Mouse (Mus musculus): ENCODE results near the gene Ccdc102a. TPM values are rescaled to one million over a fixed set of nuclear protein-coding genes. Genes with fewer than 3 reads are reported as not detected.

The Ccdc102a gene
- total and polyA plus RNA-seq, 3 experiments, result 2.5 to 5.8 (median 2.8) TPM

DNA sequence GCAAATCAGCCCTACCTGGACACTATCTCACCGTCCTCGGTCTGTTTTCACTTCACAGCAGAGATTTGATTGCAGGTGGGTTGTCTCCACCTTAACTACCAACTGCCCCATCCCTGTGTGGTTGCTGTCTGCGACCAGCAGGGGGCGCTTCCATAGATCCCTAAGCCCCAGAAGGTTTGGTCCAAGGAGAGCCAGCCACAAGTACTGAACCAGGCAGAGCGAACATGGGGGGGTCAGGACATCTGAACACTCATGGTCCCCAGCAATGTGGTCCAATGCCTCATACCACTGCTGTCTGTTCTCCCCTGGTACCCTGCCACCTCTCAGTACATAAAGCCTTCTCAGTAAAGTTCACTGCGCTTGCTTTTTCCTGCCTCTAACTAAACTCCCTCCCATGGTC is 43.5 kb downstream of the Ccdc102a start:
- DNase-seq (ENCODE audit: extremely low read depth), result peak; percentile 72
- H3K9ac ChIP-seq (ENCODE audit: insufficient read depth, low read depth), result no peak overlapping the region
- in situ Hi-C loops (cut with MboI; ENCODE audit: low pct_ligation_motif_present, low pct_unique_long_range_greater_than_20kb, low sequenced_read_pairs) (loop anchor here (5.0 kb wide), 1 partner anchor 33 kb away; no protein-coding TSS in a partner anchor), dilution Hi-C loops (cut with MboI; ENCODE audit: extremely low pct_ligation_motif_present, extremely low pct_unique_long_range_greater_than_20kb, low sequenced_read_pairs) (no loop called here)
- H3K4me1 ChIP-seq (ENCODE audit: control insufficient read depth in 1 of 2, insufficient read depth in 2 of 2), result peaks cover 8 to 36% of the 10 kb centered on the region in 2 experiments; a peak in 2 of 4 replicates
- H3K36me3 ChIP-seq (replicated peaks in 1 of 2; ENCODE audit: control insufficient read depth in 1 of 2, insufficient read depth in 1 of 2, low read length in 1 of 2), result peaks cover 0 to 9% of the 10 kb centered on the region in 2 experiments
- TF ChIP-seq RAD21 (IDR thresholded peaks at IDR 0.05; ENCODE audit: low read depth, low read length) (peak; percentile 53), CTCF (conservative IDR thresholded peaks at IDR 0.05 in 1 of 2, IDR thresholded peaks at IDR 0.05 in 1 of 2; ENCODE audit: low read depth in 2 of 2, low read length in 2 of 2) (peak; percentile 78 to 85), NELFE (IDR thresholded peaks at IDR 0.05; ENCODE audit: low read depth, low read length) (no peak), POLR2A (IDR thresholded peaks at IDR 0.05; ENCODE audit: low read depth, low read length) (no peak), SMC3 (IDR thresholded peaks at IDR 0.05; ENCODE audit: low read depth, low read length) (peak; percentile 88)
- H3K9me3 ChIP-seq (replicated peaks; ENCODE audit: low read length), result no peaks in the 10 kb centered on the region
- peaks cover 17% of the 10 kb centered on the region for H3K27me3 ChIP-seq (replicated peaks)
- H3K4me2 ChIP-seq (ENCODE audit: insufficient read depth, low read depth, poor library complexity, severe bottlenecking), result no peak overlapping the region
- H3K4me3 ChIP-seq (replicated peaks in 1 of 3; ENCODE audit: low read depth in 2 of 3, low read length in 2 of 3, poor library complexity in 1 of 3), result no peak overlapping the region
- no peak overlapping the region for H3K27ac ChIP-seq (ENCODE audit: insufficient read depth, low read depth)
- no peaks in the 10 kb centered on the region for H3K79me2 ChIP-seq (replicated peaks; ENCODE audit: control insufficient read depth, extremely low read depth, insufficient read depth, poor library complexity, severe bottlenecking)

DNA sequence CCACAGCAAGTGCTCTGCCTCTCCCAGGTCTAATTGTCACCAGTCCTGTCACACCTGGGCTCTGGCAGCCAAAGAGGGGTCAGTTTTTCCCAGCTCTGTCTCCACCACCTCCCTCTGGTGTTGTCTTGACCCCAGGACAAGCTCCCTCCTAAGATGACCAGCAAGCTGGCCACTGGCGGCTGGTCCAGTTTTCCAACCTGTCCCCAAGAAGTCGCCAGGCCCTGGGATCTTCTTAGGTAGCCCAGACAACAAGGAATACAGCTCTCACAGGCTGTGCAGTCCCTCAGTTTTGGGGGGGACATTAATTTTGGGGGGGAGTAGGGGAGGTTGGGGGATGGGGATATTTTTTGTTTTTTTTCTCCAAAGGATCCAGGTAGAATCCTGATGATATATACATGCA is 45.3 kb downstream of the Ccdc102a start:
- H3K27ac ChIP-seq (ENCODE audit: insufficient read depth, low read depth), result no peak overlapping the region
- no peak overlapping the region for H3K4me2 ChIP-seq (ENCODE audit: insufficient read depth, low read depth, poor library complexity, severe bottlenecking)
- H3K4me1 ChIP-seq (ENCODE audit: control insufficient read depth in 1 of 2, insufficient read depth in 2 of 2), result peaks cover 6 to 31% of the 10 kb centered on the region in 2 experiments; a peak in 2 of 4 replicates
- H3K27me3 ChIP-seq (replicated peaks), result peaks cover 17% of the 10 kb centered on the region
- dilution Hi-C loops (cut with MboI; ENCODE audit: extremely low pct_ligation_motif_present, extremely low pct_unique_long_range_greater_than_20kb, low sequenced_read_pairs) (no loop called here), in situ Hi-C loops (cut with MboI; ENCODE audit: low pct_ligation_motif_present, low pct_unique_long_range_greater_than_20kb, low sequenced_read_pairs) (loop anchor here (5.0 kb wide), 1 partner anchor 35 kb away; no protein-coding TSS in a partner anchor)
- peaks cover 0 to 25% of the 10 kb centered on the region in 2 experiments for H3K36me3 ChIP-seq (replicated peaks in 1 of 2; ENCODE audit: control insufficient read depth in 1 of 2, insufficient read depth in 1 of 2, low read length in 1 of 2)
- no peak for TF ChIP-seq PAX5 (IDR thresholded peaks at IDR 0.05; ENCODE audit: low read length)
- TF ChIP-seq CTCF (conservative IDR thresholded peaks at IDR 0.05 in 1 of 2, IDR thresholded peaks at IDR 0.05 in 1 of 2; ENCODE audit: low read depth in 2 of 2, low read length in 2 of 2), result no peak
- no peak for TF ChIP-seq JUN (IDR thresholded peaks at IDR 0.05; ENCODE audit: insufficient read depth, low read depth, low read length)
- no peak for TF ChIP-seq TBP (conservative IDR thresholded peaks at IDR 0.05; ENCODE audit: low read depth, low read length)
- TF ChIP-seq GABPA (IDR thresholded peaks at IDR 0.05; ENCODE audit: insufficient replicate concordance, low read depth, low read length), result no peak
- no peak for TF ChIP-seq USF2 (conservative IDR thresholded peaks at IDR 0.05; ENCODE audit: low read depth, low read length)
- no peak for TF ChIP-seq SMC3 (IDR thresholded peaks at IDR 0.05; ENCODE audit: low read depth, low read length)
- TF ChIP-seq ZMIZ1 (IDR thresholded peaks at IDR 0.05; ENCODE audit: low read depth, low read length), result no peak
- no peak for TF ChIP-seq POLR2AphosphoS2 (IDR thresholded peaks at IDR 0.05; ENCODE audit: low read depth, low read length)
- TF ChIP-seq MAFK (IDR thresholded peaks at IDR 0.05; ENCODE audit: insufficient replicate concordance, low read length), result no peak
- H3K79me2 ChIP-seq (replicated peaks; ENCODE audit: control insufficient read depth, extremely low read depth, insufficient read depth, poor library complexity, severe bottlenecking), result no peaks in the 10 kb centered on the region
- H3K9me3 ChIP-seq (replicated peaks; ENCODE audit: low read length), result no peaks in the 10 kb centered on the region
- DNase-seq (ENCODE audit: extremely low read depth), result no peak
- H3K9ac ChIP-seq (ENCODE audit: insufficient read depth, low read depth), result no peak overlapping the region
- H3K4me3 ChIP-seq (replicated peaks in 1 of 3; ENCODE audit: low read depth in 2 of 3, low read length in 2 of 3, poor library complexity in 1 of 3), result no peak overlapping the region

DNA sequence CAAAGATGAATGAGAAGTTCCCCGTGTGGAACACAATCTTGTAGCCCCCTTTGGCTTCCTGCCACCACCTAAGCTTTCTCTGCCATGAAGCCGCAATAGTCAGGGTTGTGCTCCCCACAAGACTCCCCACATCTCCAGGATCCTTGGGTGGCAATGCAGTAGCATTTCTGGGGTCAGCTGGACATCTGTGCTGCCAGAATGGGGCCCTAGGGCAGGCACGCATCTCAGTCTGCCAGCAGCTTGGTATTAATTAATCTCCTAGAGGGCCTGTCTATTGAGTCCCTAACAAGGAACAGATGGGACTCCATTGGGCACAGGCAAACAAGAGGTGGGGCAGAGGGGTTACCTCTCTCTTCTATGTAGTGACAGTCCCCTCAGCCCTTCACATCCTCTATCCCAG is 45.7 kb downstream of the Ccdc102a start:
- H3K36me3 ChIP-seq (replicated peaks in 1 of 2; ENCODE audit: control insufficient read depth in 1 of 2, insufficient read depth in 1 of 2, low read length in 1 of 2), result peaks cover 0 to 30% of the 10 kb centered on the region in 2 experiments
- in situ Hi-C loops (cut with MboI; ENCODE audit: low pct_ligation_motif_present, low pct_unique_long_range_greater_than_20kb, low sequenced_read_pairs), result loop anchor here (5.0 kb wide), 1 partner anchor 35 kb away; no protein-coding TSS in a partner anchor
- no peak overlapping the region for H3K4me2 ChIP-seq (ENCODE audit: insufficient read depth, low read depth, poor library complexity, severe bottlenecking)
- no peak for DNase-seq (ENCODE audit: extremely low read depth)
- H3K9me3 ChIP-seq (replicated peaks; ENCODE audit: low read length), result no peaks in the 10 kb centered on the region
- H3K4me3 ChIP-seq (replicated peaks in 1 of 3; ENCODE audit: low read depth in 2 of 3, low read length in 2 of 3, poor library complexity in 1 of 3), result no peak overlapping the region
- H3K27me3 ChIP-seq (replicated peaks), result peaks cover 17% of the 10 kb centered on the region
- H3K4me1 ChIP-seq (ENCODE audit: control insufficient read depth in 1 of 2, insufficient read depth in 2 of 2), result peaks cover 6 to 34% of the 10 kb centered on the region in 2 experiments; a peak in 2 of 4 replicates
- dilution Hi-C loops (cut with MboI; ENCODE audit: extremely low pct_ligation_motif_present, extremely low pct_unique_long_range_greater_than_20kb, low sequenced_read_pairs), result no loop called here
- TF ChIP-seq TCF12 (IDR thresholded peaks at IDR 0.05; ENCODE audit: low read depth, low read length) (no peak), JUN (IDR thresholded peaks at IDR 0.05; ENCODE audit: insufficient read depth, low read depth, low read length) (no peak), SIN3A (IDR thresholded peaks at IDR 0.05; ENCODE audit: low read length) (no peak), GABPA (IDR thresholded peaks at IDR 0.05; ENCODE audit: insufficient replicate concordance, low read depth, low read length) (no peak), CTCF (conservative IDR thresholded peaks at IDR 0.05 in 1 of 2, IDR thresholded peaks at IDR 0.05 in 1 of 2; ENCODE audit: low read depth in 2 of 2, low read length in 2 of 2) (no peak), POLR2AphosphoS2 (IDR thresholded peaks at IDR 0.05; ENCODE audit: low read depth, low read length) (no peak), BHLHE40 (IDR thresholded peaks at IDR 0.05; ENCODE audit: low read depth, low read length) (no peak), ZNF384 (IDR thresholded peaks at IDR 0.05; ENCODE audit: low read depth, low read length) (no peak), NELFE (IDR thresholded peaks at IDR 0.05; ENCODE audit: low read depth, low read length) (no peak), MAFK (IDR thresholded peaks at IDR 0.05; ENCODE audit: insufficient replicate concordance, low read length) (no peak), RAD21 (IDR thresholded peaks at IDR 0.05; ENCODE audit: low read depth, low read length) (no peak), MXI1 (IDR thresholded peaks at IDR 0.05; ENCODE audit: low read depth, low read length) (no peak), IRF4 (IDR thresholded peaks at IDR 0.05; ENCODE audit: low read depth, low read length) (no peak), KAT2A (IDR thresholded peaks at IDR 0.05; ENCODE audit: insufficient replicate concordance, low read length) (no peak)
- no peak overlapping the region for H3K9ac ChIP-seq (ENCODE audit: insufficient read depth, low read depth)
- H3K79me2 ChIP-seq (replicated peaks; ENCODE audit: control insufficient read depth, extremely low read depth, insufficient read depth, poor library complexity, severe bottlenecking), result no peaks in the 10 kb centered on the region
- no peak overlapping the region for H3K27ac ChIP-seq (ENCODE audit: insufficient read depth, low read depth)

Data from CH12.LX (cell line).